Mouse (Mus musculus): ENCODE results near the gene Mctp2. TPM values are rescaled to one million over a fixed set of nuclear protein-coding genes. Genes with fewer than 3 reads are reported as not detected.

The Mctp2 gene
- polyA plus RNA-seq, 1 experiment from 2014 or later: 3.9 TPM

GRCm38 (mm10) chr7:72145726-72146520 is 160.5 kb downstream of the Mctp2 start:
- Histone ChIP-seq H3K9me3 (ENCODE audit: control insufficient read depth, low read depth, low read length) (no peaks in the 10 kb centered on the region), H3K27ac (ENCODE audit: low read length) (no peak overlapping the region), H3K4me2 (replicated peaks; ENCODE audit: low read depth, low read length) (no peak overlapping the region), H3K9ac (replicated peaks; ENCODE audit: low read depth, low read length) (no peak overlapping the region), H3K4me3 (ENCODE audit: low read depth, low read length) (no peak overlapping the region), H3K27me3 (ENCODE audit: control insufficient read depth, insufficient read depth, low read length) (no peaks in the 10 kb centered on the region), H3K4me1 (ENCODE audit: control insufficient read depth, insufficient read depth, low read length) (peaks cover 5% of the 10 kb centered on the region; the same call in 1 of the 2 replicates), H3K36me3 (ENCODE audit: control insufficient read depth, insufficient read depth, low read length) (no peaks in the 10 kb centered on the region)
- ATAC-seq (ENCODE audit: insufficient number of reproducible peaks, insufficient read depth, low FRiP score, low read depth): no peak
- WGBS: 71% methylated on average over 17 of the region's 17 CpGs

GRCm38 (mm10) chr7:72138701-72139100 is 167.7 kb downstream of the Mctp2 start:
- Histone ChIP-seq H3K4me3 (ENCODE audit: low read depth, low read length) (no peak overlapping the region), H3K9ac (replicated peaks; ENCODE audit: low read depth, low read length) (no peak overlapping the region), H3K4me1 (ENCODE audit: control insufficient read depth, insufficient read depth, low read length) (no peaks in the 10 kb centered on the region), H3K27me3 (ENCODE audit: control insufficient read depth, insufficient read depth, low read length) (no peaks in the 10 kb centered on the region), H3K36me3 (ENCODE audit: control insufficient read depth, insufficient read depth, low read length) (no peaks in the 10 kb centered on the region), H3K4me2 (replicated peaks; ENCODE audit: low read depth, low read length) (no peak overlapping the region), H3K27ac (ENCODE audit: low read length) (no peak overlapping the region), H3K9me3 (ENCODE audit: control insufficient read depth, low read depth, low read length) (no peaks in the 10 kb centered on the region)
- 98% methylated on average over 4 of the region's 4 CpGs for WGBS
- no peak for ATAC-seq (ENCODE audit: insufficient number of reproducible peaks, insufficient read depth, low FRiP score, low read depth)

- Histone ChIP-seq H3K9me3 (ENCODE audit: control insufficient read depth, low read depth, low read length) (no peaks in the 10 kb centered on the region), H3K9ac (replicated peaks; ENCODE audit: low read depth, low read length) (no peak overlapping the region), H3K4me1 (ENCODE audit: control insufficient read depth, insufficient read depth, low read length) (peaks cover 4% of the 10 kb centered on the region; the same call in 1 of the 2 replicates), H3K36me3 (ENCODE audit: control insufficient read depth, insufficient read depth, low read length) (no peaks in the 10 kb centered on the region), H3K4me3 (ENCODE audit: low read depth, low read length) (no peak overlapping the region), H3K4me2 (replicated peaks; ENCODE audit: low read depth, low read length) (no peak overlapping the region), H3K27me3 (ENCODE audit: control insufficient read depth, insufficient read depth, low read length) (no peaks in the 10 kb centered on the region), H3K27ac (ENCODE audit: low read length) (no peak overlapping the region)
- no peak for ATAC-seq (ENCODE audit: insufficient number of reproducible peaks, insufficient read depth, low FRiP score, low read depth)
- 63% methylated on average over 7 of the region's 7 CpGs for WGBS
These were observed 185.4 kb downstream of the Mctp2 start for GRCm38 (mm10) chr7:72120986-72121385.

- Histone ChIP-seq H3K4me2 (replicated peaks; ENCODE audit: low read depth, low read length) (no peak overlapping the region), H3K4me3 (ENCODE audit: low read depth, low read length) (no peak overlapping the region), H3K4me1 (ENCODE audit: control insufficient read depth, insufficient read depth, low read length) (peaks cover 4% of the 10 kb centered on the region; the same call in 1 of the 2 replicates), H3K27me3 (ENCODE audit: control insufficient read depth, insufficient read depth, low read length) (no peaks in the 10 kb centered on the region), H3K9ac (replicated peaks; ENCODE audit: low read depth, low read length) (no peak overlapping the region), H3K27ac (ENCODE audit: low read length) (no peak overlapping the region), H3K9me3 (ENCODE audit: control insufficient read depth, low read depth, low read length) (no peaks in the 10 kb centered on the region), H3K36me3 (ENCODE audit: control insufficient read depth, insufficient read depth, low read length) (no peaks in the 10 kb centered on the region)
- WGBS: 66% methylated on average over 3 of the region's 3 CpGs
- no peak for ATAC-seq (ENCODE audit: insufficient number of reproducible peaks, insufficient read depth, low FRiP score, low read depth)
These were observed 186.7 kb downstream of the Mctp2 start for GRCm38 (mm10) chr7:72119713-72120112.

GRCm38 (mm10) chr7:72117376-72118077 is 188.9 kb downstream of the Mctp2 start:
- Histone ChIP-seq H3K27me3 (ENCODE audit: control insufficient read depth, insufficient read depth, low read length) (no peaks in the 10 kb centered on the region), H3K27ac (ENCODE audit: low read length) (no peak overlapping the region), H3K36me3 (ENCODE audit: control insufficient read depth, insufficient read depth, low read length) (no peaks in the 10 kb centered on the region), H3K9ac (replicated peaks; ENCODE audit: low read depth, low read length) (no peak overlapping the region), H3K4me2 (replicated peaks; ENCODE audit: low read depth, low read length) (no peak overlapping the region), H3K9me3 (ENCODE audit: control insufficient read depth, low read depth, low read length) (no peaks in the 10 kb centered on the region), H3K4me3 (ENCODE audit: low read depth, low read length) (no peak overlapping the region), H3K4me1 (ENCODE audit: control insufficient read depth, insufficient read depth, low read length) (peaks cover 4% of the 10 kb centered on the region; the same call in 1 of the 2 replicates)
- ATAC-seq (ENCODE audit: insufficient number of reproducible peaks, insufficient read depth, low FRiP score, low read depth): peak; percentile 73; the same call in 1 of the 2 replicates
- WGBS: 55% methylated on average over 4 of the region's 4 CpGs

DNA sequence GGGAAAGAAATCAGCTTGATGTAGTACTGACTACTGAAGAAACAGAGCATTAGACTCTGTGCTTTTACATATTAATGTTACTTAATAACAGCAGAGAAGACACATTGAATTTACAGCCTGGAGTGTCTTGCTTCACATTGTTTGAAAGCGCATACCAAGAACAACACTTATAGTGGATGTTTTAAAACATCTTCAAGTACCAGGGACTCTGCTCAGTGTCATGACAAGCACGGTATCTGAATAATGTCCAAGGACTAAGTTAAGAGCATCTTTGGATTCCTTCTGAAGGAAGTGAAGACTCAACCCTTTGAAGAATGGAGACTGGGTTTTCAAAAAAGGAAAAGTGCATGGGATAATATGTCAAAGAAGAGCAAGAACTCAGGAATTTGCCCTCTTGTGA is 191.3 kb downstream of the Mctp2 start:
- Histone ChIP-seq H3K4me1 (ENCODE audit: control insufficient read depth, insufficient read depth, low read length) (no peaks in the 10 kb centered on the region), H3K36me3 (ENCODE audit: control insufficient read depth, insufficient read depth, low read length) (no peaks in the 10 kb centered on the region), H3K4me3 (ENCODE audit: low read depth, low read length) (no peak overlapping the region), H3K4me2 (replicated peaks; ENCODE audit: low read depth, low read length) (no peak overlapping the region), H3K27me3 (ENCODE audit: control insufficient read depth, insufficient read depth, low read length) (no peaks in the 10 kb centered on the region), H3K9ac (replicated peaks; ENCODE audit: low read depth, low read length) (no peak overlapping the region), H3K9me3 (ENCODE audit: control insufficient read depth, low read depth, low read length) (no peaks in the 10 kb centered on the region), H3K27ac (ENCODE audit: low read length) (no peak overlapping the region)
- ATAC-seq (ENCODE audit: insufficient number of reproducible peaks, insufficient read depth, low FRiP score, low read depth): no peak
- WGBS: 70% methylated on average over 2 of the region's 2 CpGs

DNA sequence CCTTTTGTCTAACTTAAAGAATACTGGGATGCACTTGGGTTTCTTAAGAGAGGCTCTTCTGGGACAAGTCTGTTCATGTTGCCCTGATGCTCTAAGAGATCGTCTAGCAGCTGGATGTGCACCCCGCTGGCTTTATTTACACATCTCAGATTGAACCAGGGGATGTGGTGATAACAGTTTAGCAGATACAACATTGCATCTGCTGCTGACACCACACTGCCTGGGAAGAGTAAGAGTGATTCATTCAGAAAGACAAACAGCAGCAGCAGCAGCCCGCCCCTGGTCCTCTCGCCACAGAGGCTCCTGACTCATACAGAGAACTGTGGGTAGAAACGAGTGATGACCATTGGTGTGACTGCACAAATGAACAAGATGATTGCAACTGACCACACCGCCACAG is 195.8 kb downstream of the Mctp2 start:
- H3K4me3 ChIP-seq (ENCODE audit: low read depth, low read length): no peak overlapping the region
- no peak for ATAC-seq (ENCODE audit: insufficient number of reproducible peaks, insufficient read depth, low FRiP score, low read depth)
- no peaks in the 10 kb centered on the region for H3K9me3 ChIP-seq (ENCODE audit: control insufficient read depth, low read depth, low read length)
- no peak overlapping the region for H3K4me2 ChIP-seq (replicated peaks; ENCODE audit: low read depth, low read length)
- H3K4me1 ChIP-seq (ENCODE audit: control insufficient read depth, insufficient read depth, low read length): no peaks in the 10 kb centered on the region
- no peak overlapping the region for H3K9ac ChIP-seq (replicated peaks; ENCODE audit: low read depth, low read length)
- no peaks in the 10 kb centered on the region for H3K36me3 ChIP-seq (ENCODE audit: control insufficient read depth, insufficient read depth, low read length)
- H3K27ac ChIP-seq (ENCODE audit: low read length): no peak overlapping the region
- 53% methylated on average over 6 of the region's 6 CpGs for WGBS
- no peaks in the 10 kb centered on the region for H3K27me3 ChIP-seq (ENCODE audit: control insufficient read depth, insufficient read depth, low read length)

DNA sequence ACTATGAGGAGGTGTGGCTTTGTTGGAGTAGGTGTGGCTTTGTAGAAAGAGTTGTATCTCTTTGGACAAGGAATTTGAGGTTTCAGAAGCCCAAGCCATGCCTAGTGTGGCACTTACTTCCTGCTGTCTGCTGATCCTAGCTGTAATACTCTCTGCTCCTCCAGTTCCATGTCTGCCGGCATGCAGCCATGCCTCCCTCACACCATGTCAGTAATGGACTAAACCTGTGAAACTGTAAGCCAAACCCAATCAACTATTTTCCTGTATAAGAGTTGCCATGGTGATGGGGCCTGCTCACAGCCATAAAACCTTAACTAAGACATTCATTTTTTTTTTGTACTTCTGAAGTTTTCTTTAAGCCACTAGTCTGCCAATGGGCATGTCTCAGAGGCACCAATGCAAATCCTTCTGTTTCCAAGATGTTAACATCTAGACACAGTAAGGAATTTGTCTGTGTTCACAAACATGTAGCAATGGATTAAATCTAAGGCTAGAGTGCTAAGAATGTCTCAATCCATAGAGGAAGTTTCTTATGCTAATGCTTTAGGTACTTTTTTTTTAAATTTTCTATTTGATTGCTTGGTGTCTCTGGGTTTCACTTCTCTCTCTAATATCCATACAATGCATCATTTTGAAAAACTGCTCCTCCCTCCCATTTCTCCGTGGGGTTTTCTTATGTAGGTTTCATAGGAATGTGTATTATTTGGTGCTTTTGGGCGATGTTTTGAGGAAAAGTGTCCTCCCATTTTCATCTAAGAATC is 197.6 kb downstream of the Mctp2 start:
- Histone ChIP-seq H3K36me3 (ENCODE audit: control insufficient read depth, insufficient read depth, low read length) (no peaks in the 10 kb centered on the region), H3K9me3 (ENCODE audit: control insufficient read depth, low read depth, low read length) (no peaks in the 10 kb centered on the region), H3K27ac (ENCODE audit: low read length) (no peak overlapping the region), H3K4me1 (ENCODE audit: control insufficient read depth, insufficient read depth, low read length) (no peaks in the 10 kb centered on the region), H3K27me3 (ENCODE audit: control insufficient read depth, insufficient read depth, low read length) (no peaks in the 10 kb centered on the region), H3K9ac (replicated peaks; ENCODE audit: low read depth, low read length) (no peak overlapping the region), H3K4me3 (ENCODE audit: low read depth, low read length) (no peak overlapping the region), H3K4me2 (replicated peaks; ENCODE audit: low read depth, low read length) (no peak overlapping the region)
- 89% methylated on average over 3 of the region's 3 CpGs for WGBS
- ATAC-seq (ENCODE audit: insufficient number of reproducible peaks, insufficient read depth, low FRiP score, low read depth): no peak
